Mouse (Mus musculus) megakaryocyte, adult 5-6 weeks (primary cell): ENCODE data around the gene Arl14. TPM values are rescaled to one million over a fixed set of nuclear protein-coding genes. Genes with fewer than 3 reads are reported as not detected.
"Not testable (repeated sequence)": the region's sequence is repeated elsewhere in the genome, so short reads cannot be mapped to it uniquely, and the experiment has no call there.

ENCODE experiments used
- ATAC-seq: 2 replicates; pipeline ENCODE4 v1.8.0; 2016; ENCODE audit warnings: mild to moderate bottlenecking, inconsistent platforms; ENCODE audit not compliant: poor library complexity, severe bottlenecking
- total RNA-seq, 2 experiments: library from RNA; stranded (forward) in 1 of 2; stranded (reverse) in 1 of 2; fragments of 153-499, 151-499 nt in 1 of 2; fragments of 221-1000, 200-1000 nt in 1 of 2; gene quantifications; 2 replicates each; pipeline versions ENCODE4 v1.2.3 to v1.2.4; 2015 to 2017

The Arl14 gene
- total RNA-seq, 2 experiments from 2014 or later: not detected

- no peak for ATAC-seq
These were observed 10.0 kb upstream of the Arl14 start for GRCm38 (mm10) chr3:69212246-69212645.

- no peak for ATAC-seq
These were observed 8.8 kb upstream of the Arl14 start for GRCm38 (mm10) chr3:69213465-69213864.

DNA sequence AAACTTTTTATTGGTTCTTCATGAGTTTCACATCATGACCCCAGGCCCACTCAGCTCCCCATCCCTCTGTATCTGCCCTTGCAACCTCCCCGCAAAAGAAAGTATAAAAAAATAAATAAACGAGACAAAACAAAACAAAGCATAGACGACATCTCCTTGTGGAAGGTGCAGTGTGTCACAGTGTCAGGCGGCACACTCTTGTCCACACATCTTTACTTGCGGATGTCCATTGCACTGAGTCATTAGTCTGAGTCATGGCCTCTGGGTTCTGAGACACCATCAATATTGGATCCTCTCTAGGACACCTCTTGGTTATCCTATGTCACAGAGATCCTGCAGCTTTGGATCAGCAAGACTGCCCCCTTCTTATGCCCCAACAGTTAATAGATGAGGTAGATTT, 7.7 kb upstream of the Arl14 start:
- no peak for ATAC-seq

GRCm38 (mm10) chr3:69222502-69222900, 282 bp downstream of the Arl14 start:
- ATAC-seq: no peak

GRCm38 (mm10) chr3:69222987-69223386, 768 bp downstream of the Arl14 start:
- ATAC-seq: peak; percentile 45

- peak; percentile 50 for ATAC-seq
These were observed 1.4 kb downstream of the Arl14 start for GRCm38 (mm10) chr3:69223666-69224065.

GRCm38 (mm10) chr3:69225019-69225418, 2.8 kb downstream of the Arl14 start:
- ATAC-seq: no peak

DNA sequence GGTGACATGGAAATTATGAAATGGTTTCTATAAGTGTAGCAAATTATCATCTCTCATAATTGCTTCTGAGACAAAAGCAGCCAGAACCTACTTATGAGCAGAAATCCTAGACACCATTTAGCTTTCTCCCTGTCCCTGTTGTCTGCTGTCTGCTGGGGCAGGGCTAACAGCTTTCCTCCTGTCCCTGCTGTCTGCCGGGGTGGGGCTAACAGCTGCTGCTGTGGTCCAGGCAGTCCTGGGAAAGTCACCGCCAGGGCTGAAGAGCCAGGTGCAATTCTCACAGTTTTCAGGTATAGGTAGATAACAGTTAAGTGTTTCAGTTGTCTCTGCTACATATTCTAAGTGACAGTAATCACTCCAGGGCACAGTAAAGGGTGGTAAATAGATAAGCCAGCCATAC, 4.3 kb downstream of the Arl14 start:
- no peak for ATAC-seq

DNA sequence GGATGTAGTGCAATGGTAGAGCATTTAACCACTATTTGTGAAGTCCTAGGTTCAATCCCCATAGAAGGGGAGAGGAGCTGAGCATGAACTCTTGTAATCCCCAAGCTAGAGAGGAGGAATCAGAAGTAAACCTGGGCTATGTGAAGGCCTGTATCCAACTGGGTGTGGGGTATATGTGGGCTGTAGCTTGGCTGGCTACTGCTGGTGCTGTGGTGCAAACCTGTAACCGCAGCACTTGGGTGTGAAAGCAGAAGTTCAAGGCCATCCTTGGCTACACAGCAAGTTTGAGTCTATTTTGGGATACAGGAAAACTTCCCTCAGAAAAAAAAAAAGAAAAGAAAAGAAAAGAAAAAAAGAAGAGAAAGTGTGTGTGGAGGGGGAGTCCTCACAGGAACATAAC, 5.8 kb downstream of the Arl14 start:
- ATAC-seq: peak; percentile 89

GRCm38 (mm10) chr3:69231522-69232138, 9.4 kb downstream of the Arl14 start:
- ATAC-seq: no peak

DNA sequence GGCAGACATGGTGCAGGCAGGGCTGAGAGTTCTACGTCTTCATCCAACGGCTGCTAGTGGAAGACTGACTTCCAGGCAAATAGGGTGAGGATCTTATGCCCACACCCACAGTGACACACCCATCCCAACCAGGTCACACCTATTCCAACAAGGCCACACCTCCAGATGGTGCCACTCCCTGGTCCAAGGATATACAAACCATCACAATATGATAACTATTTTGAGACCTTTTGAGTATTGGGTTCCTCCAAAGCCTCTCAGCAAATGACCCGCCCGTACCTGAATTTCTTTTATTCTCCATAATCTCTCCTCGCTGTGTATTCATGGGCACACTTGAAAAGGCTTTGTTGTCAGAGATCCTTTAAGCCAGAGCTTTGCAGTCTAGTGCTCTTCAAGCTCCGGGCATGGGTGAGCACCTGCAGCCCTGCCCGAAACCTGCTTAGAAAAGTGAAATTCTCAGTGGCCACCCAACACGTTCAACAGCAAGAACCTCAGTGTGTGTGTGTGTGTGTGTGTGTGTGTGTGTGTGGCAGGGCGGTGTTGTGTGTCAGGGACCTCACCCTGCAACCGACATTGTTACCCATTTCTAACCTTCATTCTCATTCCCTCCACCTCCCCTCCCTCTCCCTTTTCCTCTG, 11.5 kb downstream of the Arl14 start:
- not testable (repeated sequence) for ATAC-seq

- no peak for ATAC-seq
These were observed 12.3 kb downstream of the Arl14 start for GRCm38 (mm10) chr3:69234525-69234924.

- no peak for ATAC-seq
These were observed 13.6 kb downstream of the Arl14 start for GRCm38 (mm10) chr3:69235806-69236205.

DNA sequence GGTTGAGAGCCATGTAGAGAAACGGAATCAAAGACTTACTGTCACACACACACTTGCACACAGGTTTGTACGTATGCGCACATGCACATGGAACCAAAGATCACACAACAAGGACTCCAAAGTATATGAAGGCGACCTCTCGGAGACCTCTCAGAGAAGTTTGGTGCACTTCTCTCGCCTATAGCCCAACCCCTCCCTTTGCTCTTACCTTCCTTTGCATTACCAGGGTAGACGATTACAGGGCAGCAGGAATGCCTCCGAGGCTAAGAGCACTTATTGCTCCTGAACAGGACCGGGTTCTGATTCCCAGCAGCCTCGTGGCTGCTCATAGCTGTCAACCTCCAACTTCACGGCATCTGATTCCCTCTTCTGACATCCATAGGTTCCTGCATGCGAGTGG, 14.3 kb downstream of the Arl14 start:
- ATAC-seq: no peak

DNA sequence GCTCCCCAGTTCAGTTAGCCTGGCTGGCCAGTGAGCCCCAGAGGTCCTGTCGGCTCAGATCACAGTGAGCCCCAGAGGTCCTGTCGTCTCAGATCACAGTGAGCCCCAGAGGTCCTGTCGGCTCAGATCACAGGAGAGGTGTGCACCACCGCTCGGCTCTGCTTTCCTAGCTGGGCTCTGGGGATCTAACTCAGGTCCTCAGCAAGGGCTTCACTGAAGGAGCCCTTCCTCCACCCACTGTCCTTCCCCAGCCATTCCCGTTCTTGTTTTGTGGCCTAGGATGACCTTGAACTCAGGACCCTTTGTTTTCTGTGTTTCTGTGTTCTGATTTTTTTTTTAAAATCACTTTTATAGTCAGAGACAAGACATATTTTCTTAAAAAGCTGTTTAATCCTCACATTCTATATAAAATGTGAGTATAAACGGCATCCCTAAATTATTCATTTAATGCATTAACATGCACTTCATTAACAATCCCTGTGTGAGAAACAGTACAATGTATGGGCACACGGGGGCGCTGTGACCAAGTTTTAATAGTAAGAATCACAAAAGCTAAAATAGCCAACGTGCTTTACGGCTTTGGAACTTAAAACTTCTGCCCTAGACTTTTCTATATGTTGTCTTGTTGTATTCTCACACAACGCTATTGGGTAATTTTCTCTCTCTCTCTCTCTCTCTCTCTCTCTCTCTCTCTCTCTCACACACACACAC, 16.1 kb downstream of the Arl14 start:
- ATAC-seq: peak; percentile 89

GRCm38 (mm10) chr3:69239246-69239645, 17.0 kb downstream of the Arl14 start:
- ATAC-seq: no peak

- peak; percentile 41; the same call in 1 of the 2 replicates for ATAC-seq
These were observed 18.8 kb downstream of the Arl14 start for GRCm38 (mm10) chr3:69241020-69241419.

DNA sequence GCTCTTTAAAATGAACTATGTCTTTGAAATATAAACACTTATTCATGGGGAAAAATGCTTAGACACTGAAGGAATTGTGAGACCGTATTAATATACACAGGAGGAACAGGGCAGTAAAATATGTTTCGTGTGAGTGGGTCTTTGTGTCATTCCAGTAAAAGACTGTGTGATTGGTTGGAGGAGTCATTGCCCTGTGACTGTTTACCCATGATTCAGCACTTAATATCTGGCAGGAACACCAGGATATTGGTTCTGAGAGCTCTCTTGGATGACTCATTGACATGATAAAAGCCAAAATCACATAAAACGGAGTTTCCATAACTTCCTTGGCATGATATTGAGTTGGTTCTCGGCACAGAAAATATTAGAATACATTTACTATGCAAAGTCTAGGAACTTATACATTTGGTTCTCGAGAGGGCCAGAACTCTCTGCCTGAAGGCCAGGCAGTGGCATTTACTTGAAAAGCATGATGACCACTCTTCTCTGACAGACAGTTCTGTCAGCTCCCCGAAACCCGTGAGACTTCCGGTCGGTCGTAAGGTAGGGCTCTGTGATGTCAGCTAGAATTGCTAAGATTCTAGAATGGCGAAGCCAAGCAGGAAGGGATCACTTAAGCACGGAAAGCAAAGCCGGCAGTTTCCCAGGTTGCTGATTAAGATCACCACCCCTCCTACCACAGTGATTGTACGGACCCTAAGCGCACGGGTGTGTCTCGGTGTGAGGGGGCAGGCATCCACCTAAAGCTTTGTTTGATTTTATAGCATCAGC, 31.1 kb downstream of the Arl14 start:
- ATAC-seq: no peak

GRCm38 (mm10) chr3:69254676-69255075, 32.5 kb downstream of the Arl14 start:
- ATAC-seq: no peak

DNA sequence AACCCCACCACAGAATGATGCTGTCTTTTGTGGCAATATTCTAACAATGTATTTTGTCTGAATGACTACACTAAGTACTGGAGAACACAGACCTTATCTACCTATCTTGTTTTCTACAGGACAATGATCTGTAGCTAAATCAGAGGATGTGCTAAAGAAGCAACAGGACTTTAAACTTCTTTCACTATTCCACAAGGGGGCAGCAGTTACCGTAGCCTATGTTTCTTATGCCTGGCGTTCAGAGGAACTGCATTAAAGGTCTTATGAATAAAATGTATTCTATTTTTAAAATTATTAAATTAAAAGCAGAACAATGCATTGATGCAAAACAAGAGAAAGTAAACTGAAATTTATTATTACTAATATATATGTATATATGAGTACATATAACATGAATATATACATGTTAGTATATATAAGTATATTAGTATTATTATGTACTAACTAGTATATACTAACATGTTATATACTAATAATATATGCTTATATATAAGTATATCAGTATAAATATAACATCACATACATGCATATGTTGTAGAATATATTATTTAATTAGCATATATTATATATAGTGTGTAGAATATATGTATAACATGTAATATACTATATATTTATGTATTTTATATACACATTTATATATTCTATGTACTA, 35.0 kb downstream of the Arl14 start:
- ATAC-seq: peak; percentile 59
